Mouse (Mus musculus) kidney, adult 8-10 months (tissue): ENCODE measurements around the gene Olfr1443.
"Not testable (repeated sequence)": the region's sequence is repeated elsewhere in the genome, so short reads cannot be mapped to it uniquely, and the experiment has no call there.

Source experiments
- DNase-seq, 2 experiments: peaks; one replicate each; pipeline ENCODE4 v3.0.0; 2022

Gene Olfr1443

DNA sequence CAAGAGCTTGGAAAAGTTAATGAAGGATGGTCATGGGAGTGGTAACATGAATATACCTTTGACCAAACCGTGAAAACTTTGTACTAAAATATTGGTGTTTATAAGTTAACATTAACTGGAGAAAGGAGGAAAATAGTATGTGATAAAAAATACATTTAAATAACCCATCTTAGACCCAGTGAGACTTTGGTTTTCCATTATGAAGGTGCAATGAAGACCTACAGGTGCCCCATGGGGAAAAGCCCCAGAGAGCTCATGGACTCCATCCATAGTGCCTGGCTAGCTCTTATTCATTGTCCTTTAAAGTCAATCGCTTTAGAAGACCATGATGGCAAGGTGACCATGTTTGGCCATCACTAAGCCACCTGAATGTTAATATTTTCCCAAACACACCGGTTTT lies at the start of gene Olfr1443:
Olfr1443 (plus strand) TSS at position 301 of the 400 bp plus-strand sequence.
- no peak for DNase-seq

DNA sequence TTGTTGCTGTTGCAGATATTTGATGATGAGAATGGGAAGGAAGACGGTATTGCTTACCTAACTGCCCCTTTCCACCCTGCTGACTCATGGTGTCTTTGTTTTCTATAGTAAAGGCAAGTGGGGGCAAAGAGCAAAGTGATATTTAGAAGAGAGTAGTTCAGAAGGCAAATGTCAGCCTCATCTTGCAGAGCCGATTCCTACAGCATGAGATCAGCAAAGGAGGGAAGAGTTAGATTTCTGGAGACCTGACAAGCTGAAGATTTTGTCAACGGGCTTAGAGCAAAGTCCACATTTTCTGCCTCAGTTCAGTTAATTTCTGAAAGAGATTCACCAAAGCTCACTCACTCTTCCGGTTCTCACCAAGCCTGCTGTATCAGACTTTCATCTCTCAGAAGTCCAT lies 44.7 kb upstream of the Olfr1443 start, which contains the start of gene Glyat:
Glyat (plus strand) TSS at position 133 of the 400 bp plus-strand sequence.
- DNase-seq = peak; percentile 74 to 81

DNA sequence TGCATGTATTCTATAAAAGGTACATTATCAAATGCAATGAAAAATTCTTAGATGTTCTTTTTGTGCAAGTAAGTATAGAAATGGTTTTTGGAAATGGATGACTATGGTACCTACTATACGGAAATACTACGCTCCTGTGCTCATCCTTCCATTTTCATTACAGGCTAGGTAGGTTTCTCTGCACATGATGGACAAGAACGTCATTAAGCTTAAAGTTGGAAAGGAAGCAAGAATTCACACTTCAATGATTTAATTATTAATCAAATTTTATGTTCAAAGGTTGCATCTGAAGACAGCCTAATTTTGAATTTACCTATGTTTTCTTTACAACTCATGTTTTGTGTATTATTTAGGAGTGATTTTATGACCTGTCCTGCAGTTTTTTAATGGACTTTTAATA lies 43.7 kb upstream of the Olfr1443 start:
- DNase-seq = peak in 1 of 2 experiments; percentile 21

DNA sequence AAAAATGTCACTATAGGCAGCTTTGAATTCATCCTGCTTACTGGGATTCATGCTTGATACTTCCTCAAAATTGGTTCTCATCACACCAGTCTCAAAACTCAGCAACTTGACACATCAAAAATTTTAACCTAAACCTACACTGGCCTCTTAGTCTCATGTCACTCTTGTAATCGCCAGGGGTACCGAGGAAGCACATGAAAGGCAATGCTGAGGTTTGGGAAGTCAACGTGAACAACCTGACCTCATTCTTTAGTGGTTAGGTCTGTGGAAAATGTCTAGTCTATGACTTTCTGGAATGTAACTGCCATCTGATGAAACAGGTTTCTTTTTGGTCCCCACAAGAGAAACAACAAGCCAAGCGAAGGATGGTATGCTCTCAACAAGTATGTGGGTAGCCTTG lies 42.9 kb upstream of the Olfr1443 start:
- DNase-seq = no peak

DNA sequence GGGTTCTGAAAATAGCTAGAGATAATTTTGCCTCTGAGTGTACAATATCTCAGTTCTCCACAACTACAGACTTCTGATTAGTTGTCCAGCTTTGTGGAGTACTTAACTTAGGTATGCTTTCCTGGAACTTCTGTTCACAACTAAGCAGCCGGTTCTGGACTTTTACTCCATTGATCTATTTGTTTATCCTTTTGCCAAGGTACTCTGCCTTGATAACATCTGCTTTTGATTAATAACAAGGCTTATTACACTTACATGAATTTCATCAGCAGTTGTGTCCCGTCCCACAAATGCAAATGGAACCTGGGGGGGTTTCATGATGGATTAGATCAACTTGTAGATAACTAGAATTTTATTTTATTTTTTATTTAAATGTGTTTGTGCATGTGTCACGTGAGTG lies 41.0 kb upstream of the Olfr1443 start:
- no peak for DNase-seq

DNA sequence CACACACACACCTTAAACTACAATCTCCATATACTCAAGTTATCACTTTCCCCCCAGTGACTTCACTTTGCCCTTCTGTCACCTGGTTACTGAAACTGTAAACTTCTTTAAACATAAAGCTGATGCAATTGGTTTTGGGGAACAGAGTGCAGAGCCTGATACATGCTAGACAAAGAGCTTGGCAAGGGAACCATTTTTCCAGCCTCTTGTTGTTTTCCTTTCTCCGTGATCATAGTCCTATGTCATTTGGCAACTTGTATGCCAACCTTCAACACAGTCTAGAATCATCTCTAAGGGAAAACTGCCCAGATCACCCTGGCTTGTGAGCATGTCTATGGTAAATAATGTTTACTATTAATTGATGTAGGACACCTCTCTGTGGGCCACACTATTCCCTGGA lies 39.9 kb upstream of the Olfr1443 start:
- no peak for DNase-seq

DNA sequence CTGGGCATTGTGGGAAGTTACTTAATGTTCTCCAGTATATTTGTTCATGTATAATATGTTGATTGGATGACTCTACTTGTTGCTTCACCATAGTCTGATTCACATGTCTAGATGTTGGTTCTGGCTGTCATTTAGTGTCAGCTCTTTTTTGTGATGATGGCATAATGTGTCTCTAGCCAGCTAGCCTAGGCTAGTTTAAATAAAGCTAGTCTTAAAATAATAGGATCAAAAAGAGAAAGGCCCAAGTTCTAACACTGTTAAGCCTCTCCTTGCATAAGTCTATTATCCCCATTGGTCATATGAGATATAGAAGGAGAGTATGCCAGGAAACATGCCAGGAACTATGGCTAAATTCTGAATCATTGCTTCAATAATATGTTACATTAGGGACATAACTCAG lies 28.4 kb upstream of the Olfr1443 start:
- no peak for DNase-seq

DNA sequence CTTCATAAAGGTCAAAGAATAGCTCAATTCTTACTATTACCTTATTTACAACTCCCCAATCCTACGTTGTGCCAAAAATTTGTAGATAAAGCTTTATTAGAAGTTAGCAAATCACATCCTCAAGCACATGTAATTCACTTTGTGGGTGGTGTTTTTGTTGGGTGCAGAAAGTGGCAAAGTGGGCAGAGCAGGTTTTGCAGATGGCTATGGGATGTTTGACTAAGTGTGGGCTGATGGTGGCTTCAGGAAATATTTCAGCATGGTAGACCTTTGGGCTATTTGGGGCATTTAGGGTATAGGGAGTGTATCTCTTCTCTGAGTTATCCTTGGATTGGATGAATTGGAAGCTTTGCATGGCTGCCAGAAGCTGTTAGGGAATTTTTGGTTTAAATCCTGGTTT lies 11.8 kb upstream of the Olfr1443 start:
- DNase-seq = no peak

DNA sequence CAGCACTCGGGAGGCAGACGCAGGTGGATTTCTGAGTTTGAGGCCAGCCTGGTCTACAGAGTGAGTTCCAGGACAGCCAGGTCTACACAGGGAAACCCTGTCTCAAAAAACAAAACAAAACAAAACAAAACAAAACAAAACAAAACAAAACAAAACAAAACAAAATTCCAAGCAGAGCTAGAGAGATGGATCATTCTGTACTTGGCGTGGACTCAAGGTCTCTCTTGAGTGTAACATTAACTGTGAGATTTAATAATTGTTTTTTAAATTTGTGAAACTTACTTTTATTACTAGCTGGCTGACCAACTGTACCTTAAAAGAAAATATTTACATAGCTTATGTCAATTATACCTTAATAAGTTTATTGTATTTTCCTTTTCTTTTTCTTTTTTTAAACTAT lies 9.3 kb upstream of the Olfr1443 start:
- not testable (repeated sequence) for DNase-seq

DNA sequence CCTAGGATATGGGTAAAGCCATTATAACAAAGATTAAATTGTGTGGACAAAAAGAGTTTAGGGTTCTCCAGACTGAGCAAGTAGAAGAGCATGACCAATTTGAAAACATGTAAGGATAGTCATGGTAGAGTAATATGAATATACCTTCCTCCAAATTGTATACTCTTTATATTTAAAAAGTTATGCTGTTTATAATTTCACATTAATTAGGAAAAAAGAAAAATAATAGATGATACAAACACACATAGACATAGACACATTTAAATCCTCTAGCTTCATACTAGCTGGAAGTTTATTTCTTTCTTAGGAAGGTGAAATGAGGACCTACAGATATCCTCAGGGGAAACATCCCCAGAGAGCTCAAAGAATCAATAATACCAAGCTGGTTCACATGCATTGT lies 7.8 kb upstream of the Olfr1443 start, which contains the start of gene Olfr1442:
Olfr1442 (plus strand) TSS at position 301 of the 400 bp plus-strand sequence.
- no peak for DNase-seq

DNA sequence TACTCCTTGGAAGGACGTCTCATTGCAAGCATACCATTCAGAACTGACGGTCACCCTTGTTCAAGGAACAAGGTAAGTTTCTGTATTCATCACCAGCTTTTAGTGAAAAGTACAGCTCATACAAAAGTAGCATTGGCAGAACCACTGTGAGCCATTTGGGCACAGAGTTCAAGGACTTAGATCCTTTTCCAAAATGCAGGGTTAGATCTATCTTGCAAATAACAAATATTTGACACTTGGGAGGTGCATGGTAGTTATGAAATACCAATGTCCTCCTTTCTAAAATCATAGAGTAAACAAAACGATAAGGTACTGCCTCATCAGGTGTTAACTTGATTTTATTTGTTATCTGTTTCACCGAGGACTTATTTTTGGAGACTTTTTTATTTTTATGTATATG lies 6.9 kb upstream of the Olfr1443 start:
- no peak for DNase-seq

DNA sequence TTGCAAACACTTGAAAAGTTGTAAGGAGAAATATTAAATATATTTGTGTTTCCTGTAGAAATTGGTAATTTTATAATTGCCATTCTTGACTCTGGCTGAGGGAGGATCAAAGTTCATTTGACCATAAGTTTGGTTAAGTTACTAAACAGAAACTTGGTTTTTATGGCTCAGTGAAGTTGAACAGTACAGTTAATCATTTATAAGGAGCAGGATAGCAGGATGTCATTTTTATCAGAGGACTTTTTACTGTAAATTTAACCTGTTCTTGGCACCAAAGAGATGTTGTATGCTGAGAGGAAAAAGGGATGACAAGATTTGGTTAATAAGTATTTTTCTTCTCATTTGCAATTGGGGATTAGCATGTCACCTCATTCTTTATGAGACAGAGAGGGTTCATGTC lies 6.7 kb downstream of the Olfr1443 start:
- DNase-seq = peak in 1 of 2 experiments; percentile 78

DNA sequence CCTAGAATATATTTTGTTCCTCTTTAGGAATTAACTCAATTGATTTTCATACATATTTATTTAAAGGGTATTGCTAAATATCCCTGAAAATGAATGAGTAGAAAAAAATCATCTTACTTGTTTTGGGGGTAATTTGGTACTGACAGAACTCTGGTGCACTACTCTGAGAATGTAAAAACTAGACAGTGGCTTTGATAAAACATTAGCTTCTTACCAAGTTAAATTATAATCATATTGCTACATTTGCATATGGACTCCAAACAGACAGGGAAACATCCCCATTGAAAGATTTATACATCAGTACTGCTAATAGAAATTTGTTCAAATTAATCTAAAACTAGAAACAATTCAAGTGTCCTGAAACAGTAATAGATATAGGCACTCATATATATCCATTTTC lies 7.3 kb downstream of the Olfr1443 start:
- DNase-seq = peak in 1 of 2 experiments; percentile 32

DNA sequence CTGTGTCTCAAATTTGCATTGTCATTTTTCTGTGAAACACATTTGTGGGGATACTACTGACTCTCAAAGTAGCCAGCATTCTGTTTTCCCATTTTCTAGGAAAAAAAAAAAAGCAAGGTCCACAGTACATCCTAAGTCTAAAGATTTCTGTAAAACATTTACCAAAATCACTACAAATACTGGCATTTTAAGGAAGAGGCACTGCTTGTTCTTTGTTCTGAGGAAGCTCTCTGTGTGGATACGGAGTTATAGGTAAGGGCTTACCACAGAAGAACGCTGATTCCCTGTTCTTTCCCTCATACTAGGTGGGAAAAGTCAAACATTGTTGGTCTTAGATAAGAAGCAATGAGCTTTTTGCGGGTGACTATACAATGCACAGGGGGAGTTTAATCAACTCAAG lies 17.7 kb downstream of the Olfr1443 start, which contains the start of gene Keg1:
Keg1 (plus strand) TSS at position 197 of the 400 bp plus-strand sequence.
- DNase-seq = peak; percentile 37 to 82

DNA sequence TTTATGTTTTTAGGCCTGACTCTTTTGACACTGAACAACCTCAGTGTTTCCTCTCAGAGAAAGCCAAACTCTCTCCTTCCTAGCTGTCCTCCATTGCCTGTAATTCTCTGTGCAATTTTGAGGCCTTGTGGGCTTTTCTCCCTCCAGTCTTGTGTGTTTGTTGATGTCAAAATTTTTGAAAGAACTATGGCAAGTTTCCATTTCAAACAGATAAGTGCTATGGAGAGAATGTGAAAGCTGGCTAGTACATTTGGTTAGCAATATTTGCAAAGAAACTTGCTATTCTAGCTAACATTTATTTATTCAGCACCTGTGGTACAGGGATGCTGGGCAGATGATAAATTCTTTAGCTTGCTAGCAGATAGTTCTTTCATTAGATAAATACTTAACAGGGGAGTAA lies 18.3 kb downstream of the Olfr1443 start:
- no peak for DNase-seq

DNA sequence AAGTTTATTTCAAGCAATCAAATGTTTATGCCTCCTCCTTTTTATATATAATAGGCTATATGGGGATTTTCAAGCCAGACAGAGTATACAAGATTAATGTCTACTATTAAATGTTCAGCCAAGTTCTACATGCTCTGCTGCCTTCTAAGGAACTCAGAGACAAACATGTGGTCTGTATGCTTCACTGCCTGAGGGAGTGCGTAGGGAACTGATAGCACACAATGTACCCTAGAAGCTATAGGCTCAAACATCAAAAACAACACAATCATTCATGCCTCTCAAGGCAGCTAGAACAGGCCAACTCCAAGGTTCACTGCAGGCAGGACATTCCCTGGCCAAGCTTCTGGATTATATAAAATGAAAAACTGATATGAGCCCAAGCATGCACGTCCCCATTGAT lies 30.5 kb downstream of the Olfr1443 start:
- no peak for DNase-seq

DNA sequence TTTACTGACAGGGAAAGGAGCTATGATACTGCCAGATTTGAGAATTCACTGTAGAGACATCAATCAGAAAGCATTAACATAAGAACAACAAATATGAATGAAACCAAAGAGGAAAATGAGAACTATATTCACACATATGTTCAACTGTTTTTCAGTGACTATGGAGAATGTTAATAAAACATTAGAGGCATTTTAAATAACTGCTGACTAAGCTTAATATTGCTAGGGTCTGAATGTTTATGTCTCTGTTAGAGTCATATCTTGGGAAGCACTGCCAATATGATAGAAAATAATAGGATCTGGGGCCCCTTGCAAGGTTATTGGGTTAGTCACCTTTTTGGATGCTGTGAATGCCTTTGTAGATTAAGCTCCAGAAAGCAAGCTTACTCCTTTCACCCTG lies 31.1 kb downstream of the Olfr1443 start:
- no peak for DNase-seq

DNA sequence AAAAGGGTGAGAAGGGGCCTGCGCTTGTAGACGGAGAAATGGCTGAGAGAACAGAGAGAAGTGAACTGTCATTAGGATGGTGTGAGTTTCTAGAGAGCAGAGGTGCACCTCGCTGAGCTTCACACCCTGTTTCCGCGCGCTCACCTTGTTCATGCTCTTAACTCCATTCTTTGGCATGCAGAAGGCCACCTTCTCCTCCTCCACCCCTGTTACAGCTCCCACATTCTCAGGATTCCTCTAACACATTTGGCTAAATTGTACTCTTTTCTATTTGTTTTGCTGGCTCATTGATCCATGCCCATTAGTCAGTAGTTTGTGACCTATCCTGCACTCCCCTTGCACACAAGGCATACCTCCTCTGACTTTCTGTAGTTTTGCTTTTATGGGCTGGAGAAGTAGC lies 41.3 kb downstream of the Olfr1443 start:
- no peak for DNase-seq

DNA sequence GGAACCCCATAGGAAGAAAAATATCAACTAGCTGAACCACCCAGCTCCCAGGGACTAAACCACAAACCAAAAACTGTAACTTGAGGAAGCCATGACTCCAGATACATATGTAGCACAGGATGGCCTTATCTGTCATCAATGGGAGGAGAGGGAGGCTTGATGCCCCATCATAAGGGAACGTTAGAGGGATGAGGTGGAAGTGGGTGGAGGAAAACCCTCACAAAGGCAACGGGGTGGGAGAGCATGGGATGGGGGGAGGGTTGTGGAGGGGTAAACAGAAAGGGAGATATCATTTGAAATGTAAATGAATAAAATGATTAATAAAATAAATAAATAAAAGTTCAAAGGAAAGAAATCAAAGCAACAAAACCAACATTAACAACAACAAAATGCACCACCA lies 42.6 kb downstream of the Olfr1443 start:
- peak in 1 of 2 experiments; percentile 34 for DNase-seq

DNA sequence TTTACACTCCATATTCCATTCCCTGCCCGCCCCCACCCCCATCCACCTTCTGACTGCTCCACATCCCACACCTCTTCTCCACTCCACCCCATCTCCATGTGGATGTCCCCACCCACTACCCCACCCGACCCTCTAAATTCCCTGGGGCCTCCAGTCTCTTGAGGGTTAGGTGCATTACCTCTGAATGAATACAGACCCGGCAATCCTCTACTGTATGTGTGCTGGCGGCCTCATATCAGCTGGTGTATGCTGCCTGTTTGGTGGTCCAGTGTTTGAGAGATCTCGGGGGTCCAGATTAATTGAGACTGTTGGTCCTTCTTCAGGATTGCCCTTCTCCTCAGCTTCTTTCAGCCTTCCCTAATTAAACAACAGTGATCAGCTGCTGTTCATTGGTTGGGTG lies 43.0 kb downstream of the Olfr1443 start:
- peak in 1 of 2 experiments; percentile 39 for DNase-seq

DNA sequence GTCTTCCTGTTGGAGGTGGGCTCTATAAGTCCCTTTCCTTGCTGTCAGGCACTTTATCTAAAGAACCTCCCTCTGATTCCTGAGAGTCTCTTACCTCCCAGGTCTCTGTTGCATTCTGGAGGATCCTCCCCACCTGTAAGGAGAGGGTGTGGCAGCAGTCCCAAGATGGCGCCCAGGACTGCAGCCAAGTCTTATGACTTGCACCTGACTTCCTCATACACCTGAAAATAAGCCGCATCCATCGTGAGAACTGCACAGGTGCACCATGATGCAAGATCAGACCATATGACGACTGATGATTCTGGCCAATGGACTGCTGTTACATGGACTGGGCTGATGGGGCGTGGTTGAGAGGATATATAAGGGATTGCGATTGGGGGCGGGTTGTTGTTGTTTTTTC lies 43.7 kb downstream of the Olfr1443 start:
- peak; percentile 32 to 65 for DNase-seq

DNA sequence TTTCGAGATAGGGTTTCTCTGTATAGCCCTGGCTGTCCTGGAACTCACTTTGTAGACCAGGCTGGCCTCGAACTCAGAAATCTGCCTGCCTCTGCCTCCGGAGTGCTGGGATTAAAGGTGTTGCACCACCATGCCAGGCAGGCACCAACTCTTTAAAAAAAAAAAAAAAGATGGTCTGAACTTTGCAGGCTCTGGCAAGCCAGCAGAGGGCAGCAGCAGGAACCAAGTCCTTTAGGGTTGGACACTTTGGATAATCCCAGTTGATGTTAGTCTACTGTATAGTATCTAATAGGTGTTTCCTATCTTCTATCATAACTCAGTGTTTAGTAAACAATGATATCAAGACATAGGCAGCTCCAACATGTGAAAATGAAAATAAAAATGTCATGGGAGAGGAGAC lies 44.4 kb downstream of the Olfr1443 start:
- DNase-seq = peak; percentile 26 to 57

DNA sequence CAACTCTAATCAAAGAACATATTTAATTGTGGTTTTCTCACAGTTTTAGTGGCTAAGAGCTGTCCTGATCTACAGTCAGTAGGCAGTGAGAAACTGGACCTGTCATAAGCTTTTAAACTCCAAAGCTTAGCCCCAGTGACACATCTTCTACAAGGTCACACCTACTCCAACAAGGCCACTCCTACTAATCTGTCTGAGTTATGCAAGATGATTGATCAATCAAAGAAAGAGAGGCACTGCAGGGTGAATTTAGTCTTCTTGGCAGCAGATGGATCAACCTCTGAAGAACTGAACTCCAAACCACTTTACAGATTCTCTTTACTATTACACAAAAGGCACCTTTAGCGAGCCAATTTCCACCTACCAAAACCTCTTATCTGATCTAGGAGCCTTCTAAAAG lies 47.9 kb downstream of the Olfr1443 start:
- no peak for DNase-seq

DNA sequence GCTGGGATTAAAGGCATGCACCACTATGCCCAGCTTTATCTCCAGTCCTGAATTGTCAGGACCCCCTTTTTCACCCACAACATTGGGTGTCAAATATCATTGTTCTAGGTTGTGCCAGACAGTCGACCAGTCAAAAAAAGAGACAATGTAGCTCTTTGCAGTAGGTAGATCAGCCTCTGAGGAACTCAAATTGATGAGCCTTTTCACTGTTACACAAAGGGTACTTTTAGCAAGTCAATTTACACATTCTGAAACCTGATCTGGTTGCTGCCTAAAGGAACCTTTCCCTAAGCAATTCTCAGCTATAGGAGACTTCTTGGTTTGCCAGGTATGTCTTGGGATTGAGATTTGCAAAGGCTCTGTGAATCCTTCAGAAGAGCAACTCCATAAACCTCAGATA lies 53.1 kb downstream of the Olfr1443 start:
- DNase-seq = no peak

DNA sequence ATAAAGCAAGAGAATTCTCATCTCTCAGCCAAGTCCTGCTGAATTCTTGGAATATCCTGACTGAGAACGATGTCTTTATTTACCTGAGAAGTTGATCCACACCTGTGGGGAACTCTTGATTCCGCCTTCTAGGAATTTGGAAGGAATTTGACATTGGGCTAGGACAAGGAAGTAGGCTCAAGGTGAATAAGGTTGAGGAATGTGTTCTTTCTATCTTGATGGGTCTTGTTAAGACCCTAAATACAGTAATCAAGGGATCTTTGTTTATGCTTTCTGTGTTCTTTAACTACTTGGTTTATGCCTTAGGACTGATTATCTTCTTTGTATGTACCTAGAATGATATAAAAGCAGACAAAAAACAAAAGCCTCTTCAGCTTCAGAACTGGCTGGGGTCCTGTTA lies 54.0 kb downstream of the Olfr1443 start:
- no peak for DNase-seq
